Mouse (Mus musculus): ENCODE data around the gene Eif2ak4. TPM values are rescaled to one million over a fixed set of nuclear protein-coding genes. Genes with fewer than 3 reads are reported as not detected.

Gene Eif2ak4
- total and polyA plus RNA-seq, 3 experiments = 16.1 to 22.3 (median 18.1) TPM

DNA sequence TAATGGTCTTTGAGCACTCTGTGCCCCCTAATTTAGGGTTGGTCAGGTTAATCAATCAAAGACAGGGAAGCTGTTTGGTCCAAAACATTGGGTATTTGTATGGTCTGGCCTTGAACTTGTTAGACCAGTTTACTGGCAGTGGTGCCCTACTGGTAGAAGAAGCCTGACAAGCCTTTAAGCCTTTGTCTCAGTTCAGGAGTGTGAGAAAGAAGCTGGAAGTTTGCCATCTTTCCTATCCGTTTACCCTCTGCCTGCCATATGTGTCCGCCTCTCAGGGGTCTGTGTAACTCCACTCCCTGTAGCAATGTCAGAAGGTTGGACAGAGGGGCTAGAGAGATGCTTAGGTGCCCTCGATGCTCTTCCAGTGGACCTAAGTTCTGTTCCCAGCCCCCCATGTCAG is 76.0 kb downstream of the Eif2ak4 start:
- in situ Hi-C loops (cut with MboI; ENCODE audit: low pct_ligation_motif_present, low pct_unique_long_range_greater_than_20kb, low sequenced_read_pairs) = no loop called here
- Histone ChIP-seq H3K27me3 (replicated peaks) (no peaks in the 10 kb centered on the region), H3K9ac (ENCODE audit: insufficient read depth, low read depth) (no peak overlapping the region), H3K36me3 (replicated peaks in 1 of 2; ENCODE audit: control insufficient read depth in 1 of 2, insufficient read depth in 1 of 2, low read length in 1 of 2) (peaks cover 59 to 94% of the 10 kb centered on the region in 2 experiments), H3K9me3 (replicated peaks; ENCODE audit: low read length) (no peaks in the 10 kb centered on the region), H3K27ac (ENCODE audit: insufficient read depth, low read depth) (no peak overlapping the region), H3K79me2 (replicated peaks; ENCODE audit: control insufficient read depth, extremely low read depth, insufficient read depth, poor library complexity, severe bottlenecking) (no peaks in the 10 kb centered on the region), H3K4me1 (ENCODE audit: control insufficient read depth in 1 of 2, insufficient read depth in 2 of 2) (no peaks in the 10 kb centered on the region), H3K4me2 (ENCODE audit: insufficient read depth, low read depth, poor library complexity, severe bottlenecking) (no peak overlapping the region), H3K4me3 (replicated peaks in 1 of 3; ENCODE audit: low read depth in 2 of 3, low read length in 2 of 3, poor library complexity in 1 of 3) (no peak overlapping the region)
- no peak for TF ChIP-seq SIN3A (IDR thresholded peaks at IDR 0.05; ENCODE audit: low read length)
- no peak for TF ChIP-seq MEF2A (IDR thresholded peaks at IDR 0.05; ENCODE audit: borderline replicate concordance, low read depth, low read length)
- TF ChIP-seq RAD21 (IDR thresholded peaks at IDR 0.05; ENCODE audit: low read depth, low read length) = no peak
- TF ChIP-seq SMC3 (IDR thresholded peaks at IDR 0.05; ENCODE audit: low read depth, low read length) = no peak
- TF ChIP-seq ETS1 (conservative IDR thresholded peaks at IDR 0.05; ENCODE audit: low read depth, low read length) = no peak
- TF ChIP-seq ZNF384 (IDR thresholded peaks at IDR 0.05; ENCODE audit: low read depth, low read length) = no peak
- no peak for TF ChIP-seq TCF12 (IDR thresholded peaks at IDR 0.05; ENCODE audit: low read depth, low read length)
- TF ChIP-seq RCOR1 (conservative IDR thresholded peaks at IDR 0.05; ENCODE audit: low read depth, low read length) = no peak
- TF ChIP-seq CHD1 (IDR thresholded peaks at IDR 0.05; ENCODE audit: low read depth, low read length) = no peak
- TF ChIP-seq MXI1 (IDR thresholded peaks at IDR 0.05; ENCODE audit: low read depth, low read length) = no peak
- TF ChIP-seq JUND (conservative IDR thresholded peaks at IDR 0.05; ENCODE audit: low read depth, low read length) = no peak
- no peak for TF ChIP-seq MYC (IDR thresholded peaks at IDR 0.05; ENCODE audit: low read depth, low read length)
- TF ChIP-seq GABPA (IDR thresholded peaks at IDR 0.05; ENCODE audit: insufficient replicate concordance, low read depth, low read length) = no peak
- TF ChIP-seq ZKSCAN1 (IDR thresholded peaks at IDR 0.05; ENCODE audit: borderline replicate concordance, low read depth, low read length) = no peak
- TF ChIP-seq ELF1 (IDR thresholded peaks at IDR 0.05; ENCODE audit: low read depth, low read length) = no peak
- dilution Hi-C loops (cut with MboI; ENCODE audit: extremely low pct_ligation_motif_present, extremely low pct_unique_long_range_greater_than_20kb, low sequenced_read_pairs) = no loop called here
- DNase-seq (ENCODE audit: extremely low read depth) = no peak

GRCm38 (mm10) chr2:118465894-118466293 is 77.5 kb downstream of the Eif2ak4 start:
- no peaks in the 10 kb centered on the region for H3K79me2 ChIP-seq (replicated peaks; ENCODE audit: control insufficient read depth, extremely low read depth, insufficient read depth, poor library complexity, severe bottlenecking)
- H3K4me2 ChIP-seq (ENCODE audit: insufficient read depth, low read depth, poor library complexity, severe bottlenecking) = no peak overlapping the region
- no peaks in the 10 kb centered on the region for H3K4me1 ChIP-seq (ENCODE audit: control insufficient read depth in 1 of 2, insufficient read depth in 2 of 2)
- no peak overlapping the region for H3K9ac ChIP-seq (ENCODE audit: insufficient read depth, low read depth)
- in situ Hi-C loops (cut with MboI; ENCODE audit: low pct_ligation_motif_present, low pct_unique_long_range_greater_than_20kb, low sequenced_read_pairs) (no loop called here), dilution Hi-C loops (cut with MboI; ENCODE audit: extremely low pct_ligation_motif_present, extremely low pct_unique_long_range_greater_than_20kb, low sequenced_read_pairs) (no loop called here)
- no peak for DNase-seq (ENCODE audit: extremely low read depth)
- H3K9me3 ChIP-seq (replicated peaks; ENCODE audit: low read length) = no peaks in the 10 kb centered on the region
- TF ChIP-seq CHD1 (IDR thresholded peaks at IDR 0.05; ENCODE audit: low read depth, low read length) (no peak), POLR2A (IDR thresholded peaks at IDR 0.05; ENCODE audit: low read depth, low read length) (no peak), CTCF (conservative IDR thresholded peaks at IDR 0.05 in 1 of 2, IDR thresholded peaks at IDR 0.05 in 1 of 2; ENCODE audit: low read depth in 2 of 2, low read length in 2 of 2) (no peak), SIN3A (IDR thresholded peaks at IDR 0.05; ENCODE audit: low read length) (no peak), MXI1 (IDR thresholded peaks at IDR 0.05; ENCODE audit: low read depth, low read length) (no peak), GABPA (IDR thresholded peaks at IDR 0.05; ENCODE audit: insufficient replicate concordance, low read depth, low read length) (no peak), ETS1 (conservative IDR thresholded peaks at IDR 0.05; ENCODE audit: low read depth, low read length) (no peak), USF2 (conservative IDR thresholded peaks at IDR 0.05; ENCODE audit: low read depth, low read length) (no peak), UBTF (IDR thresholded peaks at IDR 0.05; ENCODE audit: low read depth, low read length) (no peak), NRF1 (IDR thresholded peaks at IDR 0.05; ENCODE audit: low read depth, low read length) (no peak), TCF12 (IDR thresholded peaks at IDR 0.05; ENCODE audit: low read depth, low read length) (no peak), MAZ (IDR thresholded peaks at IDR 0.05; ENCODE audit: low read depth, low read length) (no peak), ZMIZ1 (IDR thresholded peaks at IDR 0.05; ENCODE audit: low read depth, low read length) (no peak)
- H3K27ac ChIP-seq (ENCODE audit: insufficient read depth, low read depth) = no peak overlapping the region
- H3K36me3 ChIP-seq (replicated peaks in 1 of 2; ENCODE audit: control insufficient read depth in 1 of 2, insufficient read depth in 1 of 2, low read length in 1 of 2) = peaks cover 59 to 94% of the 10 kb centered on the region in 2 experiments
- no peak overlapping the region for H3K4me3 ChIP-seq (replicated peaks in 1 of 3; ENCODE audit: low read depth in 2 of 3, low read length in 2 of 3, poor library complexity in 1 of 3)
- H3K27me3 ChIP-seq (replicated peaks) = no peaks in the 10 kb centered on the region
